Mouse (Mus musculus): Measurements from ENCODE around the gene Pip4k2c.

DNA sequence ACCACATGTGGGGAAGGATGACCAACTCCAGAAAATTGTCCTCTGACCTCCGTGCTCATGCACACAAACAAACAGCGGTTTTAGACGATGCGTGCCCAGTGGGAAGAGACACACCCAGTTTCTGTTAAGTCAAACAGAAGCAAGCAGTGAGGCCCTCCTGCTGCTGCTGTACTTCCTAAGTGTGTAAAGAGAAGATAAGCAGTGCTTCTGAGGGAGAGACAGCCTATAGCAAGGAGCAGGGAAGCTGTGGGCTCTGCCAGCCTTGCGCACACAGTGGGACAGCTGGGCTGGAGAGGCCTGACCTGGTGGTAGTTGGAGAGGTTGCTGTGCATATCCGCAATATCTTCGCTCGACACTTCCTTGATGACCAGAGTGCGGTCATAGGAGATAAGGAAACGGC, 6.0 kb downstream of the Pip4k2c start:
- no peak for TF ChIP-seq POLR2A (IDR thresholded peaks at IDR 0.05; ENCODE audit: insufficient read length, low read depth)
- TF ChIP-seq POLR2AphosphoS2 (IDR thresholded peaks at IDR 0.05; ENCODE audit: insufficient read length, low read depth) = no peak
- TF ChIP-seq USF1 (IDR thresholded peaks at IDR 0.05; ENCODE audit: low read depth) = no peak
- TF ChIP-seq MYOD1 (IDR thresholded peaks at IDR 0.05; ENCODE audit: control insufficient read depth in 1 of 3, insufficient read length in 2 of 3, low read depth in 2 of 3) = no peak
- TF ChIP-seq MYOG (IDR thresholded peaks at IDR 0.05; ENCODE audit: control insufficient read depth in 1 of 3, insufficient read depth in 1 of 3, insufficient read length in 2 of 3, low read depth in 2 of 3) = no peak
- no peak for TF ChIP-seq REST (IDR thresholded peaks at IDR 0.05; ENCODE audit: insufficient read depth, insufficient read length)
- no peak for TF ChIP-seq TCF12 (IDR thresholded peaks at IDR 0.05; ENCODE audit: insufficient read depth, poor library complexity, severe bottlenecking)
- TF ChIP-seq E2F4 (IDR thresholded peaks at IDR 0.05; ENCODE audit: insufficient read depth) = no peak
